Comparison of ENCODE assay signal across 8 mouse cellular contexts in the genomic region with DNA sequence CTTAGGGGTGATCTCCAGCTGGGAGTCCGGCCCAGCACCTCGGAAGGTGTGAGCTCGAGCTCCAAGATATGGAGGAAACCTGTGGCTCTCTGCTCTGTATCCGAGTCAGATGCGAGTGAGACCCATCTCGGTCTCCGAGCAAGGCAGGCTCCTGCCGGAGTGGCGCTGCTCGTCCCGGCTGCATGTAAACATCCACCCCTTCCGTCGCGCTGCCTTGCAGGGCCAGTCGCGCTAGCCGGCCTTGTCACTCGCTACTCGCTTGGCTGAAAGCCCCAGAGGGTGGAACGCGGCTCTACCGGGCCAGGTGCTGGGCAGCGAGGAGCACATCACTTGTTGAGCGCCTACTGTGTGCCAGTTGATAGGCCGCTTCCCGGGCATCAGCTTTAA. TPM values are rescaled to one million over a fixed set of nuclear protein-coding genes. Genes with fewer than 3 reads are reported as not detected.
DNase-seq lines count a peak whose midpoint lies in the region; ATAC-seq lines count a peak whose summit lies in the region.

No protein-coding gene starts in this region.

- peaks cover 25% of the 10 kb centered on the region for H3K4me1 ChIP-seq in hindbrain, embryonic 14.5 days (replicated peaks; ENCODE audit: control insufficient read depth, insufficient read depth, low read length)

- peak; percentile 76 for DNase-seq in NIH3T3 (ENCODE audit: low read depth)
- DNase-seq in cerebellum, postnatal 10 days: peak; percentile 82 to 84
- peak; percentile 80 for DNase-seq in gastrocnemius, adult 18-20 months (ENCODE audit: low spot score)
- DNase-seq in hindbrain, embryonic 14.5 days (ENCODE audit: low spot score): peak; percentile 74
- peak; percentile 40 to 50 for DNase-seq in left cerebral cortex, adult 8-10 months (ENCODE audit: low spot score in 2 of 2)
- DNase-seq in right cerebral cortex, adult 18-20 months: peak; percentile 62
- peak; percentile 77 for DNase-seq in thymus, postnatal 4 days

- H3K36me3 ChIP-seq in hindbrain, embryonic 14.5 days (replicated peaks; ENCODE audit: control insufficient read depth, insufficient read depth): no peaks in the 10 kb centered on the region
- H3K36me3 ChIP-seq in macrophage (ENCODE audit: inconsistent target): no peaks in the 10 kb centered on the region

- peak; percentile 66 for ATAC-seq in hindbrain, embryonic 14.5 days (ENCODE audit: low FRiP score)

- peak overlapping the region; percentile 73 for H3K4me3 ChIP-seq in hindbrain, embryonic 14.5 days (replicated peaks; ENCODE audit: low read length)
- H3K4me3 ChIP-seq in macrophage (ENCODE audit: inconsistent target): peak overlapping the region; percentile 23

- peak overlapping the region; percentile 80 for H3K27ac ChIP-seq in hindbrain, embryonic 14.5 days
- H3K27ac ChIP-seq in macrophage: no peak overlapping the region

- peak overlapping the region; percentile 78 for H3K4me2 ChIP-seq in hindbrain, embryonic 14.5 days (replicated peaks)

- H3K79me2 ChIP-seq in macrophage (ENCODE audit: inconsistent target): no peaks in the 10 kb centered on the region

- WGBS in hindbrain, embryonic 14.5 days: 0% methylated on average over 26 of the region's 26 CpGs
- WGBS in macrophage (ENCODE audit: missing documents): 1% methylated on average over 26 of the region's 26 CpGs

- no peaks in the 10 kb centered on the region for H3K27me3 ChIP-seq in hindbrain, embryonic 14.5 days (ENCODE audit: control insufficient read depth, insufficient read depth, low read length)

- no peaks in the 10 kb centered on the region for H3K9me3 ChIP-seq in hindbrain, embryonic 14.5 days (ENCODE audit: control insufficient read depth, low read length)

- H3K9ac ChIP-seq in hindbrain, embryonic 14.5 days: peak overlapping the region; percentile 80

RNA-seq across cellular contexts. Expression of gene Plpp3, which starts 1.0 kb away (rescaled TPM):
- 10 to 100 TPM; 42.6 to 62.5 TPM for total RNA-seq in gastrocnemius, adult 18-20 months (2021)
- polyA plus RNA-seq in hindbrain, embryonic 14.5 days (2014; fragmentation: Nextera tagmentation; extraction: Ambion mirVana): 68.6 and 69.9 TPM in 2 replicates
- 100 to 1,000 TPM; 191 to 207 (median 194) TPM for total RNA-seq in left cerebral cortex, adult 8-10 months (2022)
- 10 to 100 TPM in 3 of 26 experiments, 1 to 10 TPM in 20, under 1 TPM in 3; 0.58 to 29.9 (median 2.2) TPM for total RNA-seq in macrophage (2018; cell fraction: chromatin; rRNA removed)
- 10 to 100 TPM in 2 of 26 experiments, 1 to 10 TPM in 24; 2.0 to 26.3 (median 3.4) TPM for total RNA-seq in macrophage (2018; cell fraction: cytosol; rRNA removed)
- 10 to 100 TPM in 3 of 26 experiments, 1 to 10 TPM in 23; 1.9 to 23.2 (median 3.8) TPM for total RNA-seq in macrophage (2018; cell fraction: nucleus; rRNA removed)
- polyA plus RNA-seq in macrophage (2018): 2.4 to 6.5 TPM (median 2.8 TPM) in 3 replicates

RNA-seq across cellular contexts. Expression of gene Prkaa2, which starts 48.5 kb away (rescaled TPM):
- 100 to 1,000 TPM; 134 to 146 TPM for total RNA-seq in gastrocnemius, adult 18-20 months (2021)
- 18.4 and 20.2 TPM in 2 replicates for polyA plus RNA-seq in hindbrain, embryonic 14.5 days (2014; fragmentation: Nextera tagmentation; extraction: Ambion mirVana)
- total RNA-seq in left cerebral cortex, adult 8-10 months (2022): 10 to 100 TPM; 28.1 to 33.4 (median 28.7) TPM
- total RNA-seq in macrophage (2018; cell fraction: chromatin; rRNA removed): 1 to 10 TPM in 1 of 26 experiments, under 1 TPM in 20, not detected in 5; 0.07 to 1.0 (median 0.17) TPM
- total RNA-seq in macrophage (2018; cell fraction: cytosol; rRNA removed): under 1 TPM; 0.07 to 0.26 (median 0.15) TPM
- total RNA-seq in macrophage (2018; cell fraction: nucleus; rRNA removed): 1 to 10 TPM in 1 of 26 experiments, under 1 TPM in 24, not detected in 1; 0.08 to 1.2 (median 0.28) TPM
- 0.08 to 0.25 TPM (median 0.13 TPM) in 3 replicates for polyA plus RNA-seq in macrophage (2018)
